Mouse (Mus musculus) embryo, embryonic 10.5 days (tissue): Measurements from ENCODE around the gene Grik1.

Experiments
- DNase-seq: peaks from one replicate; pipeline ENCODE4 v3.0.0-alpha.2; 2015; ENCODE audit warnings: low spot score

The Grik1 gene

DNA sequence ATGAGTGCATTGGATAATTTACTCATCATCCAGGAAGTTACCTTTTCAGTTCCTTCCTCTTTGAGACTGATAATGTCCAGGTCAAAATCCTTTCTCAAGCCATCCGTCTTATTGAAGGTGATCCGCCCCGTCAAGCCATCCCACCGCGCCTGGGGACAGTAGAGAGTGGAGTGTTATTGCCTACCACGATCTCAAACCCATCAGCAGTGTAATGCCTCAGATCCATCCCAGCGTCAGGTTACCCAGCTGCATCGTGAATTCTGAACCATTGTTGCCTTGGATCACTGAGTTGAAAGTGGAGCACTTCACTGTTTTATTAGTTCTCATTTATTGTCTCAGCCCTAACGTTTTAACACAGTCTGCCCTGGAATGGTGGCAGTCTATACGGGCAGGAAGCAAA lies 332.6 kb downstream of the Grik1 start:
- no peak for DNase-seq

DNA sequence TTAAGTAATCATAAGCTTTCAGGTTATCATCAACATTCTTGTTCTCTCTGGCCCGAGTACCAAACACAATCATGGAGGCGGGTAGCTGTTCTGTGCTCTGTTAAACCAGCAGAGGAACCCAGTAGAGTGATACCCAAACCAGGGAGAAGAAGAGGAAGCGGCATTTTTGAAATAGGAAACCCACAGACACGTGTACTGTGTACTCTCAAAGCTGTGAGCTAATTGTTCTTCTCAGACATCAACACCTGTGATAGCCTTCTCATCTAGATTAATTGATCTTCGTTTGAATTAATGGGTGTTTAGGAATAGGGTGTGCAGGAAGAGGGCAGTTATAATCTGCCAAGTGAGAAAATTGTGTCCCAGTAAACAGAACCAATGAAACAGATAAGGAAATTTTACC lies 333.9 kb downstream of the Grik1 start:
- no peak for DNase-seq

DNA sequence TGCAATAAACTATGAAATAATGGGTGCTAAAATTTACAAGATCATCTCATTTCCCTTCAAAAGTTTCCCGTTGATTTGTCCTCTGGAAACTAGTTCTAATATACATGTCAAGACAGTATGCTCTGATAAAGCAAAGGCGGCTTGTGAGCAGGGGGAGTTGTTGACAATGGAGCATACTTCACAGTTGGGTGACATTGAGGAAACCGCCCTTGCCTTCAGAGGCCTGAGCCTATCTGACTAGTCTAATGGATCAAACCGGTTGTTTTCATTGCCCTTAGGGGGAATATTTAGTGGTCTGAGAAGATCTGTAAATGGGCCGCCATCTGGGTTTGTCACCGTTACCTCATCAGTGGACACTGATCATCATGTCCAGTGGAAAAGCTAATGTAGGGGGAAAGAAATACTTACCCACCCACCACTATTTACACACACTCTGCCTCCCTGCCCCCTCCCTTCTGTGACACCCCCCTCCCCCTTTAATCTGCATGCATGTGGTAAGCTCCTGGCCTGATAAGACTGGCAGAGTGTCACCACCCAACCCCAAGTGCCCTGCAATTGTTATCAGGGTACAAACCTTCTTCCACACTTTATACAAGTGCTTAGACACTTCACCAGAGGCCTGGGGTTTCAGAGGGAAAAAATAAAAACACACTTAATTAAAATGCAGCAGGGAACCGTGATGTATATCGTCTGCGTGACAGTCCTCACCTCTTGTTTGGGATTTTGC lies 335.2 kb downstream of the Grik1 start:
- no peak for DNase-seq

DNA sequence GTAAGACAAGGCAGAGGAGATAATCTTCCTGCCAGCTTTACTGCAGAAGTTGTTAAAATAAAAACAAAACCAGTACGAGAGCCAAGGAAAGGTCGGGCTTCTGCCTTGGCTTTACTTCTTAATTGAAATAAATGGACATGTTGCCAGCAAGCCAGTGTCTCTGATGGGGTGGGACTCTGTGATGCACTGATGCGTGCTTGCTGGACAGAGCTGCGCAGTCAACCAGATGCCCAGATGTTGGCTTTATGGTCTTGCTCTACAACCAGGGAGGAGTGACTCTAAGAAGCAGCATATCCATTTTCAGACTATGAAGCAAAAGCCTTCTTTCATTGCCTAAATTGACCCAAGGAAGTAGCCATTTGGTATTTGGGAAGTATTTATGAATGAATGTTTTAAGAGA lies 336.9 kb downstream of the Grik1 start:
- no peak for DNase-seq

DNA sequence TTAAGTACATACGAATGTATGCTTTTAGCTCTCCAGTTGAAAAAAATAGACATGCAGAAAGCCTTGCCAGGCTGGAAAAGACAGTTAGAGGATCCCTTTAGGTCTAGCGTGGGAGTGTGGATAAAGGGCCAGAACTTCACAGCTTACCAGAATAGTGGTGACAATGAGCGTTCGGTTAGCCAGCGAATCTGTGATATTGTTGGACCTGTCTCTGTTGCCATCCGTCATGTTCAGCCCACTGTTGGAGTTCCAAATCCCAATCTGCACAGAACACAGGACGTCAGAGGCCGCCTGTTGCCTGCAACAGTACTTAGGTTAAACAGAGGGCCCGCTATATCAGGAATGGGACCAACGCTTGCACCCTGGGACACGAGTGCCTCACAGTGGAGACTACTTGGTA lies 340.2 kb downstream of the Grik1 start:
- DNase-seq: no peak

DNA sequence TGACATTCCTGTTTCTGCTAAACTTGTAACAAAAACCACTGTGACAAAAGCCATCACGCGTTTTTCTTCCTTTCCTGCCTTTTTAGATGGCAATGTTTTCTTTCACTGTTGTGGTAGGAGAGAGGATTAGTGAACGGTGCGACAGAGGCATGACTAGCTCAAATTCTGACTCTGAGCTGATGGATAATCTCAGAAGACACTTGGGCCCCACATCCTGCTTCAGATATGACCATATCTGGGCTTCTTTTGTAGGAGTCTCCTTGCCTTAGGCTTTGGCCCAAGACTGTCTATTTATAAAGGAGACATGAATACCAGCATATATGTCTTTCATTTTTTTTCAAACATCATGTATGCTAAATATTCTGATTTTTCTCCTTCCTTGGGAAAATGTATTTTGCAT lies 341.9 kb downstream of the Grik1 start:
- DNase-seq: no peak

DNA sequence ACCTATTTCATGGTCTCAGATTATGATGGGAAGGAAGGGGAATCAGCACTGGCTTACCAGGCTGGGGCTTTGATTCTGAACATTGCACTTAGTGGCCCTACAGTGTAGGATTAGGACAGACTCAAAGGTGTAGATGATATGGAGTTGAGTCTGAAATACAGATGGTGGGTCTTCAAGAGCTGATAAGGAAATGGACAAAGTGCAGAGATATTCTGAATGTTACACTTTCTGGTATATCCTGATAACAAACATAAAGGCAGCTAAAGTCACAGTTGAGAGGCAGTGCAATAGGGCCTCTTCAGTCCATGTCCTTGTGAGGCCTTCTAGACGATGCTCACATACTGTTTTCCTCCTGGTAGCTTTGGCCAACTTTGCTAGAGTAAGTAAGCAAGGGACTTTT lies 345.7 kb downstream of the Grik1 start:
- no peak for DNase-seq

DNA sequence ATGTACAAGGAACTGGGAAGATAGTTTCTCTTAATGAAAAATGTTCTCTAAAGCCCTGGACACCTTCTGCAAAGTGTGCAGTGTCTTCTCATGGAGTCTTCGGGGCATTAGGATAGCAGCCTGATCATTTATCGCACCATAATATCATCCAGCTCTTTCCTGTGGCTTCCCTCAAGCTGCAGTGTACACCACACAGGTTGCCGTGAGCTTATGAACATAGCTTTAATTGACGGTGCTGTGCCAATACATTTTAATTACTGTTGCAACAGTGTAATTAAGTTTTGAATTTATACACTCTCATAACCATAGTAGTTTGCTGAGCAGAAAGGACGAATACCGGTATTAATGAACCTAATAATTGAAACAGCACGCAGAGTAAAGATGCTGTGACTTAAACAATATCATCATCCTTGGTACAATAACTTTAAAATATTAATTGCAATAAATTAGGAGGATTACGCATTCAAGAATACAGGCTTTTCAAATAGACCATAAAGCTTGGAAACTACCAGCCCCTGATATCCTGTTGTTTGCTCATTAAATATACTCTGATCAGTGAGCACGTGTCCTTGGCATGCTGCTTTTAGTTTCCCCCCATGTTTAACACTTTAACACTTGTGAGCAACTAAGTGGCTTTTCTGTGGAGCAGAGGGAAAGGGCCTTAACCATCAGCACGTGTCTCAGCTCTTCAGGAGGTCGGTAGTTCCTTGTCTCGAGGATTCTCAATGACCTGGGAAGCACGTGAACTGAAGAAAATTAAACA lies 347.8 kb downstream of the Grik1 start:
- no peak for DNase-seq

DNA sequence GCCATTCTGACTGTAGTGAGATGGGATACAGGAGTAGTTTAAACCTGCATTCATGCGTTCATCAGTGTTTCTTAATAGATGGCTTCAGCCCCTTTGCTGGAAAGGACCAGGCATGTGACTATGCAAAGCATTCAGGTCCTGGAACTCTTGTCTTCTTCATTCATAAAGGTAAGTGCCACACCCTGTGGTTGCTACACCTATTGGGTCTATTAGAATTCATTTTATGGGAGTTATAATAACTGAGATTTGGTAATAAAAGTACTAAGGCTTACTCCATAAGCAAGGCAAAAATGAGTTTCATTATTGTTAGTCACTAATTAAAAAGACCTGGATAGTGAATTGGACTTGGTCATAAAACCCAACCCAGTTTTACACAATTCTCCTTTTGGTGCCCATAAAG lies 355.4 kb downstream of the Grik1 start:
- DNase-seq: no peak

DNA sequence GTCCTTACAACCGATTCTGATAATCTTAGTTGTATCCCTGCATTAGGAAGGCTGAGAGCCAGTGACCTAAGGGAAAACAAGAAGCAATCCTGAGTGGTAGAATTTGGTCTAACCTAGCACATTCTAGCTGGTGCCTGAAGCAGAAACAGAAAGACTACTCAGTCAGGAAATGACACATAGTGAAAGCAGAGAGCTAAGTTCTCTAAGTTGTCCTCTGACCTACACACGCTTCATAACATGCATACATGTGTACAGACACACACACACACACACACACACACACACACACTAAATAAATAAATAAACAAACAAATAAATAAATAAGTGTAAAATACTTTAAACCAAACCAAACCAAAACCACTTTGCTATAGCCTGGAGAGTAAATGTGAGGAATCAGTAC lies 358.7 kb downstream of the Grik1 start:
- no peak for DNase-seq

DNA sequence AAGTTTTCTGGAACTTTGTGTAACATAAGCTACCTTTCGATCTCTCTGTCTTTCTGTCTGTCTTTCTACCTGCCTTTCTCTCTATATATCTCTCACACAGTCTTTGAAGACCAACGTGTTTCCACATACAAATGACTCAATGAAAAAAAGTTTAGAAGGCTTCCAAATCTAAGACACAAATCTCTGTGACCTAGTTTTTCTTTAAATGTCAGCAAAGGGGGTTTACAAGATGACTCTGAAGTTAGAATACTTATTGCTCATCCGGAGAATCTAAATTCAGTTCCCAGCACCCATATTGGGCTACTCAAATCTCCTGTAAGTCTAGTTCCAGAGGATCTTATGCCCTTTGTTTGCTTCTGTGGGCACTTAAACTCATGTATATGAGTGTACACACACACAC lies 359.5 kb downstream of the Grik1 start:
- no peak for DNase-seq

DNA sequence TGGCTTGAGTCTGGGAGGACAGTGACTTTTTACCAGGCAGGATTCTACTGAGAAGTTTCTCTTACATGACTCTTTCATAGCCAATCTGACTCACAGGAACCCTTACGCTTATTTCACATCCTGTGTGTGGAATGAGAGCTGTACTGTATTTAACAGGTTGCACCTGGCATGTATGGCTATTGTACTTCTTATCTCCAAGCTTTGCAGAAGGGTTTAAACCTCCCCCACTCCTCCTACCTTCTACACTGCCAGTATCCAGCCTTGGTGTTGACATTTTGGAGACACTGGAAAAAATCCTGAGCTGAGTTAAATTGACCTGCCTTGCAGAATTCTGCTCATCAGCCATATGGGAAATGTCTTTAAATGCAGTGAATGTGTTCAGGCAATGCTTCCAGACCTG lies 361.4 kb downstream of the Grik1 start:
- no peak for DNase-seq

DNA sequence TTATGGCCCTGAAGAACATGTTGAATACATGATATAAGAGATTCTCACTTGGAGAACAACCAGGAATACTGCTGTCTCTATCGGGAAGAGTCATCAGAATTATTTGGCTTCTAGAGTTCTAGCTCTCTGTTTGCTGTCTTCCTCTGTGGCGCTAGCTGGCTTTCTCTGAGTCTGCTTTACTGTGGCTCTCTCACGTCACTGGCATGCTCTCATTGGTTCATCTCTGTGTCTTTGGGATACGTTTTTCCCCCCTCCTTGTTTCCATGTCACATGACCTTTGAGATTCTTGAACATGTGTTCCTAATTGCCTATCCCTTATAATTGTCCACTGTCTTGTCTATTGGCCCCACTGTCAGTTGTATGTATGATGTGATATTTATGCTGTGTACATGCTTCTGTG lies 372.2 kb downstream of the Grik1 start:
- peak; percentile 14 for DNase-seq

DNA sequence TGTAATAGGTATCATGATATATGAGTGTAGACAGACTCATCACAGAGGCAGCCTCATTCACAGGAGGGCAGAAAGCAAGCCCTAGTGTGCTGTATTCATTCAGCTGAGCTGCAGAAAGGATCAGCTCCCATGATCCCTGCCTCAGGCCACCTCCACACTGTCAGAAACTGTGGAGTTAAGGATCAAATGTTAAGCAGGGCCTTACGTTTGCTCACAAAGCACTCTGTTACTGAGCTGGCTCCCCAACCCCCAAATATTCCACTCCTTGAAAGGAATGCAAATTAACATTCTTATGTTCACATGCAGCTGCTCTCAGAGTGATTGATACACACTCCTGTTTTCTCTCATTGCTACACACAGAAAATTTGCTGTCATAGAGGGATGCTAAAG lies 372.9 kb downstream of the Grik1 start:
- peak; percentile 66 for DNase-seq

DNA sequence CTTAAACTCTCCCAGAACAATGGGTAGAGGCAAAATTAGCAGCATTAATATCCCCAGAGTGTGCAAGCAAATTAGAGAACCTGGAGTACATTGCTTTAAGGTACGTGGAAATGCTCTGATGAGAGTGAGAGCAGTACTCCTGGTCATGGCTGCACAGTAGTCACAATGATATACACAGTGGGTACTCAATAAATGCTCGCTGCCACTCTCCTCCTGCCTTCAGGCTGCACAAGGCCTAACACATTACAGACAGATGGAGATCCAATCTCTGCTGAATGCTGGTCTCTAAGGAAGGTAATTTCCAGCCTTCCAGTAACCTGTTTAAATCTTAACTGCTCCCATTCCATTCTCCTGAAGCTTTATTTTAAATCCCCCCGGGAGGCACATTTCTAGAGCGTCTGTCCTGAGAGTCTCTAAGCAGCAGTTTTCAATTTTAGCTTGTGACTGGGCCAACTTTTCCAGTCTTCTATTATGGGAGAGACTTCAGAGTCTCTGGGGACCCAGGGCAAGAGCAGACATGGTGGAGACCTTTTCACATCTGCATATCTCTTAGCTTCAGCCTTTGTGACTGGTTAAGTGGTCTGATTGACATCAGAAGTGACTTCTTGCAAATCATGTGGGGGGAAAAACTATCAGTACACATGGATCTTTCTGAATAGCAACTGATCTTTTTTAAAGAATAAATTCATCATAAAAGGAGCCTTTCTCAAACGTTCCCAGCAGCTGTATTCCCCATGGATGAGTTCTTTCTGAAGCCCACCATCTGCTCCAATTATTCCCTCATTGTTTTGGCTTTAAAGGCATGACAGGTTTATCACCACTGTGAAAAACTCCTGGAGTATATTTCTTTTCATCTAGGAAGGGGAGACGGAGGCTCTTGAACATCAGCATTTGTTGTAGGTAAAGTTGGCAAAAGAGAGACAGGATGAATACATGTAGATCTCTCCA lies 373.6 kb downstream of the Grik1 start:
- DNase-seq: peak; percentile 45

DNA sequence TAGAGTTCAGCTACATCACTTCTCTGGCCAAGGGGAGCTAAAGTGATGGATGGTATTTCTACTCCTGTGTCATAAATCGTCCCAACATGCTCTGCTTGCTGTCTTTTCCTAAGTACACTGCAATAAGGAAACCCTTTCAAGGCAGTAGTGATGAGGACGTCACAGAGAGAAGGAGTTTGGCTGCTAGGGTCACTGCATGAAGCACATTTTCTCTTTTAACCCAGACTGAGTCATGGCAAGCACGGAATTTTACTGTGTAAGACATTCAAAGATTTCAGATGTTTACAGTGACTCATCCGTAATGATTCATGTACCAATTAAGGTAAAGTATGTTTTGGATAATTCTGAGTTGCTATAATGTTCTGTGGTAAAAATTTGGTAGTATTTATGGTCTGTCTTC lies 374.9 kb downstream of the Grik1 start:
- peak; percentile 9 for DNase-seq

DNA sequence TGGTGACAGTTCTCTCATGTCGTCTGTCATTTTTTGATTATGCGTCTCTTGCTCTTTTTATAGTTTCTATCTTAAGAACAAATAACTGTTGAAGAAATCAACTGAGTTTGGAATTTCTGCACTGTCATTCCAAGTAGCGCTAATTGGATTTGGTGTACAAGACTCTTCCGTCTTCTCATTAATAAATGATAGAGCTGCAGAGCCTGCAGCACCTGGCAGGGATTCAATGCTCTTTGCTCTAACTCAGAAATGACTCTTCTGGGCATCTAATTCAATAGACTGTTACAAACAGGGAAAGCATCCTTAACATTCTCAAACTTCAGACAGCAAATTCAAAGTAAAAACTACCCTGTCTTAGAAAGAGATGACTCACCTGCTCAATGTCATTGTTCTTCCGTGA lies 376.3 kb downstream of the Grik1 start:
- DNase-seq: no peak

DNA sequence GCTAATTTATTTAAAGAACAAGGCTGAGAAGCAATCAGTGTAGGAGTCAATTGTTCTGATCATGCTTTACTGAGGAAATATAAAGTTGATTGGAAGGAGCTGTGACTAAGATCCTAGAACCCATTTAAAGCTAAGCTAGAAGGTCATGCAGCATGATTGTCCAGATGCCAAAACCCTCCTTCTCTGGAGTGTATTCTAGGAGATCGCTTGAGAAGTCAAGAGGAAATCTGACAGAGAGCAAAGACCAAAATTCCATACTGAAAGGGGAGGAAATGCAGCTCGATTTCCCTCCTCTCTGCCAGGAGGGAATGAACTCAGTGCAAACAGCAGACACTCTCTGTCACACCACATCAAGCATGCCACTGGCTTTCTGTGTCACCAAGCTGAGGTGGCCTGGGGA lies 378.9 kb downstream of the Grik1 start:
- no peak for DNase-seq

DNA sequence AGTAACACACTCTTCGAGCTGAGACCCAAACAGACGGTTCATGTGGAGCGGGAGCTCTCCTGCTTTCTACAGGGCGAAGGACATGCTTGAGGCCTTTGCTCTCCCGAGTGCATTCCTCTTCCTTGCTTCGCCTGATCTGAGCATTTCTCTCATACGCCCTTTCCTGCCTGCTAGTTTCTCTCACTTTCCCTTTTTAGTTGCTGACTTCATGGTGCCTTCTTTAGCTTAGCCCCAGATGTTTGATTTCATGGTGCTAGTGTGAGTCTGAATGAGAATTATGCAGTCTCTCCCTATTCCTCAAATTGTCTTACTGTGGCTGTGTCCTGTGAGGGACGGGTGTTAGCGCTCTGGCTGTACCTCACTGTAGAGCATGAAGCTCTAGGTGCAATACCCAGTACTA lies 388.0 kb downstream of the Grik1 start:
- DNase-seq: no peak

DNA sequence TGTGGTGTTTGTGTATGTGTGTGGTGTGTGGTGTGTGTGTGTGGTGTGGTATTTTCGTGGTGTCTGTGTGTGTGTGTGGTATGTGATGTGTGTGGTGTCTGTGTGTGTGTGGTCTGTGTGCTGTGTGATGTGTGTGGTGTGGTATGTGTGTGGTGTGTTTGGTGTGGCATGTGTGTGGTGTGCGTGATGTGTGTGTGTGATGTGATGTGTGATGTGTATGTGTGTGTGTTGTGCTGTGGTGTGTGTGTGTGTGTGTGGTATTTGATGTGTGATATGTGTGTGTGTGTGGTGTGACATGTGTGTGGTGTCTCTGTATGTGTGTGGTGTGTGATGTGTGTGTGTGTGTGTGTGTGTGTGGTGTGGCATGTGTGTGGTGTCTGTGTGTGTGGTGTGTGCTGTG lies 388.9 kb downstream of the Grik1 start:
- no peak for DNase-seq

DNA sequence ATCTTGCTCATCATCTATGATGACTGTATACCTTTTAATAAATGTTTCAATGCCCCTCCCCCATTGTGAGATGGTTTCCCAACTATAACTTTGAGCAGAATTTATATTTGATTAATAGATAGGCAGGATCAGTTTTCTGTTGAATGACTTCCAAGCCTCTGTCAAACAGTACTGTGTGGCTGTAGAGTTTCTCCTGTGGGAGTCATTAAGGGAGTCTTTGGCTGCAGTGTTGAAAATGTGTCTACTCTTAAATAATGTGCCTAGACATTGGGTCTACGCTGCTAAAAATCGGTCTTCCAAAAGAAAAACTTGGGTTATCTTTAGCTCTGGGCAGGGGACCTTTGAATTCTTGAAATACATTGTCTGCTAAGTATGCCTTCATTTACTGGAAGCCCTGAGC lies 414.1 kb downstream of the Grik1 start:
- DNase-seq: no peak

DNA sequence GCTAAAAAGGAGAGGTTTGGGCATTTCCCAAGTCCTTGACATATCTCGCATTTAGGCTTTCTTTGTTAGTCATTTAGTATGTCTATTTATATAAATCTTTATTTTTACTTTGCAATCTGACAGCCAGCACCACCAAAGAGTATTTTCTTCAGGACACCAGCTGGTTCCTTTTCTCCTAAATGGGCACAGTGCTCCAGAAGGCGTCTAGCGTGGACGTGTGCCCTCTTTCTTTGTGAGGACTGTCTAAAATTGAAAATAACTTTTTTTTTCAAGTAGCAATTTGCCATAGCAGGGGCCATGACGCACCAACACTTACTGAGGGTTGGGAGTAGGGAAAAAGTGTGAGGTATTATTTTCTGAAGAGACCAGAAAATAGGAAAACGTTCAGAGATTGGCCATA lies 425.5 kb downstream of the Grik1 start:
- DNase-seq: no peak

DNA sequence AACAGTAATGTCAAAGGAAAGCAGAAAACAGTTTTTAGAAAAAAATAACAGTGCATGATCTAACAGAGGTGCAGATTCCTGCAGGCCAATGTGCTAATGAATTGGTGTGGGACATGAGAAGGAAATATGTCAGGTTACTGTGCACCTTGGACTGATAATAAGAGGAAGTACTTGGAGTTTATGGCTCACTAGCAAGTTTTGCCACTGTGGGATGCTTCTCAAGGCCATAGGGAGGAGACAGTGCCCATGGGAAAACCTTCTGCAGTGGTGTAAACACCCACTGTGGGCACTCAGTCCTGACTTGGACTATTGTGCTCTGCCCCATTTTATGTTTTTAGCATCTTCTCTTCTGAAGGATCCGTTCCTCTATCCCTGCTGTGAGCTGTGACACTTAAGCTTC lies 428.3 kb downstream of the Grik1 start:
- DNase-seq: no peak
